Mouse (Mus musculus) adrenal gland (tissue): Measurements from ENCODE around the gene Cipc.

Source experiments
- intact Hi-C: fragments of 180-260 bp; cut with DNase I; formaldehyde crosslinking; loops from one replicate; pipeline ENCODE4 v1.15.1; 2025
- long read RNA-seq, 2 experiments: library from polyadenylated mRNA; unstranded; transcript quantifications; one replicate each; pipeline ENCODE4 v2.0.0; 2020; ENCODE audit warnings: borderline replicate concordance in 1 of 2; ENCODE audit not compliant: insufficient replicate concordance in 1 of 2

Cipc gene
- long read RNA-seq, experiment 1, full-length matches to known transcripts: 4 of 7 reads
- long read RNA-seq, experiment 1, partial matches to known transcripts: 0 of 7 reads
- long read RNA-seq, experiment 1, other reads (novel, unspliced or antisense): 3 of 7 reads
- long read RNA-seq, experiment 2, full-length matches to known transcripts: 5 of 11 reads
- long read RNA-seq, experiment 2, partial matches to known transcripts: 0 of 11 reads
- long read RNA-seq, experiment 2, other reads (novel, unspliced or antisense): 6 of 11 reads

GRCm38 (mm10) chr12:86946862-86947574, at the start of gene Cipc:
Gene Cipc, plus strand, starts transcription at chr12:86947043.
- intact Hi-C loops: no loop called here

DNA sequence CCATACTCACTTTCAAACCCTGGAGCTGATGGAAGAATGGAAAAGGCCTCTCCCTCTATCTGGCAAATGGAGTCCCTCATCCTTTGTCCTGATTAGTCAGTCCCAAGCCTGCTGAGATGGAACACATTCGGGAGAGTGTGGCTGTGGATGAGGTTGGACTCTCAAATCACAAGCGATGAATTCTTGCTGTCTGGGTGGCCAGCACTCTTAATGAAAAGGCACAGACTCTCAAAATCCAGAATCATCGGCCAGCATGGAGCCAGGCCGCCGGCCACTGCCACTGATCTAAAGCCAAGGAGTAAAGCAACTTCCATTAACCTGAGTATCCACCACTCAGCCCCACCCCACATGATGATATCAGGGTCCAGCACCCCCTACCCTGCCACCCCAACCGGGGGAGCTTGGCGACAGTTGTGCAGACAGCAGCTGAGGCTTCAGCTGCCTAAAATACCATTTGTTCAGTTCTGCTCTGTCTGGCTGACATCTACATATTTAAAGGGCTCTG, 49.0 kb upstream of the Cipc start:
- intact Hi-C loops: no loop called here

GRCm38 (mm10) chr12:86898448-86898847, 48.4 kb upstream of the Cipc start:
- intact Hi-C loops: no loop called here

DNA sequence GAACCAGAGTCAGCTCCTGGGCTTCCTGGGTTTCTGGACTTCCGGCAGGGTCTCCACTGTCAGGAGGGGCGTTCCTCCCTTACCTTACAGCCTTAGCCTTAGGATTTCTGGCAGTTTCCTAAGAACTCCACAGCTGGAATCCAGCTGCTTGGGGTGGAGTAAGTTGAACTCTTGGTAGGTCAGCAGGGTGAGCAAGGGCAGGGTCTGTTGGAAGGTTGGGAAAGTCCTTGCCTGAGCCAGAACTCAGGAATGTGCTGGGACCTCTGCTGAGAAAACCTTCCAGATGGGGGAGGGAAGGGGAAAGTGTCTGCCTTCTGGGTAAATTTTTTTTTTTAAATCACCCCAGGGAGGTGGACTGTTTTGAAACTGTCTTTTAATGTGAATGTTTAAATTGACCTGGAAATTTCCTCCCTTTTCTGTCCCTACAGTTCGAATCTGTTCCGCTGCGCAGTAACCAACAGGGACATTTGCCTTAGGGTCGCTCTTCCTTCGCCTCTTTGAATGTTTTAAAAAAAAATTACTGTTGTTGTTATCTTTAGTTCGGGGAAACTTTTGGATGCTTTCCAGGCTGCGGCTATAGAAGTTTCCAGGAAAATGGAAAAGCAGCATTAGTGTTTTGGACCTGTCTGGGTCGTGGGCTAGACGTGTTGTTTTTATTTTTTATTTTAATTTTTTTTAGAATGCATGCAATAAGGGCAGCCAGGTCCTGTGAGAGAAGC, 47.2 kb upstream of the Cipc start:
- intact Hi-C loops: no loop called here

DNA sequence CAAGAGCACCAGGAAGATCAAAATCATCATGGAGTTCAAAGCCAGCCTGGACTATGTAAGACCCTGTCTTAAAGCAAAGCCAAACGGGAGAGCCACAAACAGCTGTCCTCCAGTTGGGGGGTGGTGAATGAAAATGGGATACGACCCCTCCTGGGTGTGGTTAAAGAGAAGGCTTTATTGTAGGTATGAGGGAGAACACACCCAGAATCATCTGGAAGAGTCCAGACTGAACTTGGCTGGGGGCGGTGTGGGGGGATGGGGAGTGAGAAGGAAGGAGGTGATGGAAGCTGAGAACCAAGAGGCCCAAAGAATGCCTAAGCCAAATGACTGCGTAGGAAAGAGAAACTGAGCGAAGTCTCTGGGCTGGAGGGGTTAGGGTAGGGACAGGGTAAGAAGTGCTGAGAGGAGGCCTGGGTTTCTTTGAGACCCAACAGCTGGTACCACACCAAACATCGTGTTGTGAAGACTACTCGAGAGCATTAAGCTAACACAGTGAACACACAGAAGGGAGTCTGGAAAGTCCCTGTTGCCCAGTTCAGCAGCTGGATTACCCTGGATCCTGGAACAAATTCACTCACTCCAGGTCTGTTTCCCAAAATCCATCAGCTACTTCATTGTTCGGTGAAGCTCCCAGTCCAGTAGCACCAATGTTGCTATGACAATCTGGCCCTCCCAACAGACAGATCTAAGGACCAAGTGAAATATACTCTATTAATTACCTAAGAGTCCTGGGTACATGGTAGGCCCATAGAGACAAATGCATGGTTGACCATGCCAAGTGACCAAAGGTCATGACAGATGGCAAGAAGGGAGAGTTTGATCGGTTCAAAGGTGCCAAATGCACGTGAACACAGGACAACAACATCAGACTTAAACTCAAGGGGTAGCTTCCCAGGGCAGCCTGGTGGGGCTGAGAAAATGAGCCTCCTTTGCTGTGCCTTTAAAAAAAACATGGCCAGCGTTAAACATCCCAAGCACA, 42.7 kb upstream of the Cipc start:
- intact Hi-C loops: no loop called here

GRCm38 (mm10) chr12:86905203-86905602, 41.6 kb upstream of the Cipc start:
- intact Hi-C loops: no loop called here

GRCm38 (mm10) chr12:86905876-86906275, 41.0 kb upstream of the Cipc start:
- intact Hi-C loops: loop anchor here (1.0 kb wide), 1 partner anchor 110 kb away; no protein-coding TSS in a partner anchor

- intact Hi-C loops: loop anchor here (1.0 kb wide), 1 partner anchor 110 kb away; no protein-coding TSS in a partner anchor
Observed at GRCm38 (mm10) chr12:86906395-86906794, 40.4 kb upstream of the Cipc start.

- intact Hi-C loops: no loop called here
Observed at GRCm38 (mm10) chr12:86911482-86911931, 35.3 kb upstream of the Cipc start.

DNA sequence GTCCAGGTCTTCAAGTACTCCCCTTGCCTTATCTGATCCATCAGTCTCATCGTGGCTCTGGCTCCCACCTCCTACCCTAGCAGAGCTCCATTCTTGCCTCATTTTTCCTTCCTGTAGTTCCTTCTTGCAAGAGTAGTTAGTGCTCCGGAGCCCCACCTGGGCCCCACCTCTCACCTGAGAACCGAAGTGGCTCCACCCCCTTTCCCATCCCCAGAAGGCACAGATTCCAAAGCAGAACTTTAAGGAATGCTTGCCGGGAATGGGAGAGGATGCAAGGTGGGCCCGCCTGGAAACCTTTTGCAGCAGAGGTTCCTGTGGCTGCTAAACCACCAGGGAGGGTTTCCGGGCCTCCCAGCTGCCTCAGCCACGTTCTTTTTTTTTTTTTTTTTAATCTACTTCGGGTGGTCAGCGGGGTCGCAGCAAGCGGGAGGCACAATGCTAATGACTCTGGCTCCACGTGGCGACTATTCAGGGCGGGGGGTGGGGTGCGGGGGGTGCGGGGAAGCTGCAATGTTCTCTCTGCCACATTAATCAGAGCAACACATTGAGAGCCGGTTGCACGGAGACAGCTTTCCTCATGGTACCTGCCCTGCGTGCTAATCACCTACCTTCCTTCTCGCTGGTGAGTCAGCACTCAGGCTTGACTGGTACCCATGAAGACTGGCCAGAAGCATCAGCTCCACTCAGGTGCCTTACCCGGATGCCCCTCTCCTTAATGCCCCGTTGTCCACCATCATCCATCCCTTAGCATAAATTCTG, 34.3 kb upstream of the Cipc start:
- intact Hi-C loops: no loop called here

DNA sequence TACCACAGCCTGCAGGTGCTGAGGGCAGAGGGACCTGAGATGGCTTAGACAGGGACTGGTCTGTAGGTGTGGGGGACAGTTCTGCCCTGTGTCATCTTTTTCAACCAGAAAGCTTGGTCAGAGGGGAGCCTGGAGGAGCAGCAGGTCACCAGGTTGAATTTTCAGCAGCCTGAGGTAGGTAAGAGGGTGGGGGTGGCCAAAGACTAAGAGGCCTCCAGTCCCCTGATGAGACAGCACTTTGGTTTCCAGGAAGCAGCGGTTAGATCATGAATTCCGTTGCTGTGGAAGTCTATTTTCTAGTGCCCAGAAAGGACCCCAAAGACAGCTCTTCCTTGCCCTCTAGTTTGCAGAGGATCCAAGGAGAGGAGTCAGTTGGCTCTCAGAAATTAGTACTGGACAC, 32.5 kb upstream of the Cipc start:
- intact Hi-C loops: no loop called here

- intact Hi-C loops: no loop called here
Observed at GRCm38 (mm10) chr12:86914756-86915155, 32.1 kb upstream of the Cipc start.

DNA sequence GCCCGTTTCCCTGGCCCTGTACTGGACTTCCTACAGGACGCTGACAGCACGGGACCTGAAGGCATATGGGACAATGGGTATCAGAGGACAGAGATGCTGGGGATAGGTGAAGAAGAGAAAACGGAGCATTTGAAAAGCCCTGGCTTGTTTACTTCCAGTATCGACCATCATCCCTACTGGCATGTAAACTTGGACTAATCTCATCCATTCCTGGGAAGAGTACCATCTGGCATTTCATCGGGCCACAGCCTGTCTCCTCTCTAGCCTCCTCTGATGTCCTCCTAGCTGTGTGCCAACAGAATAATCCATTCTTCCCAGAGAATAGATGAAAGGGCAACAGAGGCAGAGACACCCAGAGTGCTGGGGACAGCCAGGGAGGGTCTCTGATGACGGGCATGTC, 31.2 kb upstream of the Cipc start:
- intact Hi-C loops: no loop called here

DNA sequence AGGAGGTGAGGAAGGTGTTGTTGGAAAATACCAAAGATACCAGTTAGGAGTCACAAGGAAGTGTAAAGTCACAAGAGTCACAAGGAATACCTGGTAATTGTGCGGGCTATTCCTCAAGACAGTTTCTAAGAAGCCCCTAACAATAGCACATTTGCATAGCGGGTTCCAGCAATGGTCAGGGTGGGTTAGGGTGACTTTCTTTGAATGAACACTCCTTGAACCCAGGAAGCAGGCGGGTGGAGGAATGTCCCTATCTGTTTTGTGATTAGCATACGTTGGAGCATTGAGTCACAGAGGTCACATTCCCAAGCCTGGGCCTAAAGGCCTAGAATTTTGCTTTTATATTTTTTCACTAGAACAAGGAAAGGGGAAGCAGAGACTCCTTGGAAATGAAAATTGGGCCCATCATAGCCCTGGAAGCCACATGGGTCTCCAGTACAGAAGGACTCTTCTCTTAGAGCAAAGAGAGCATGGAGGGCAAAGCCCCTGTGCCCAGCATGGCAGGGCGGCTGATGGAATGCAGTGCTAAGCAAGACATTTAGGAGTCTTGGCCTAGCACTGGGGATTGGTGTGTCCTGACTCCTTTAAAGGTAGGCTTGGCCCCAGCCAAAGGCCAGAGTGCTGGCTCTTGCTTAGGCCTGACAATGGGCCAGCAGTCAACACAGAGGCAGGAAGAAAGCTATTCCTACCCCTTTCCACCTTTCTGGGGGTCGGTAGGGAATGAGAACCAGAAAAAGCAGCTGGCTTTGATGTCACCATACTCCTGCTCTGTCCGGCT, 29.9 kb upstream of the Cipc start:
- intact Hi-C loops: no loop called here

- intact Hi-C loops: no loop called here
Observed at GRCm38 (mm10) chr12:86918361-86918967, 28.4 kb upstream of the Cipc start.

DNA sequence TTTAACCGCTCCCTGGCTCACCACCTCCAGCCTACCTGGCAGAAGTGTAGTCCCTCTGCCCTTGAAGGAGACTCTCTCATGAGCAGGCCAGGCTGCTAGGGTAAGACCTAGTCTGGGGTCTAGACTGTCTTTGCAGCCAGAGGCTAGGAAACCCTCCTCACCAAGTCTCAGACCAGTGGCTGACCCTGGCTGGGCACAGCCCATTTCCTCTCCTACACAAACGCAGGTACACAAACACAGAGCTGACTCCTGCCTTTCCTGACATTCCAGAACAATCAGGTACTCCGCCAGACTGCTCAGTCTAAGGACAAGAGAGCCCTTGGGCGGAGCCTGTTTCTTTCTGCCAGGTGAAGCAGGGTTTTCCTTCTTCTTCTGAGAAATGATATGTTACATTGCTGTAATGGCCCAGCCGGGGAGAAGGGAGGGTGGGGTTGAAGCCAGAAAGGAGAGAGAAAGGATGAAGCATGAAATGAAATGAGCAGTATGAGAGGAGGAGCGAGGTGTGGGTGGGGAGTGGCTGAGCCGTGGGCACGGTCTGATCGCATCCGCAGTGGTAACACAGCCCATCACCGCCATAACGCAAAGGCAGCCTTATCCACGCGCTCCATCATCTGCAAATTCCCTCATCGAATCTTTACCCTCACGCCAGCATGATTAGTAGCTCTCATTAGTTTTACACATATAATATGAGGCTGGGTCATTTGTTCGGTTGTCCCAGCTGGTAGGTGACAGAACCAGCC, 27.7 kb upstream of the Cipc start:
- intact Hi-C loops: no loop called here

- intact Hi-C loops: loop anchor here (1.0 to 2.0 kb wide), 2 partner anchors 152 to 155 kb away; no protein-coding TSS in a partner anchor
Observed at GRCm38 (mm10) chr12:86923837-86924236, 23.0 kb upstream of the Cipc start.
